Mouse (Mus musculus) olfactory bulb, adult 2 months (tissue): ENCODE results near the gene Gtf3c4.

Experiments used
- CTCF ChIP-seq: fragments of 200-500 bp; IDR thresholded peaks from 2 replicates; pipeline ENCODE4 v1.5.1; 2012; ENCODE audit warnings: low read depth, mild to moderate bottlenecking, low read length, moderate library complexity; ENCODE audit not compliant: insufficient read depth
- POLR2A ChIP-seq: fragments of 200-500 bp; IDR thresholded peaks from 2 replicates; pipeline ENCODE4 v1.6.1; 2012; ENCODE audit warnings: mild to moderate bottlenecking, low read depth, low read length, moderate library complexity; ENCODE audit not compliant: insufficient read depth

GRCm38 (mm10) chr2:28780001-28780782, 60.0 kb downstream of the Gtf3c4 start:
- TF ChIP-seq CTCF: no peak
- no peak for TF ChIP-seq POLR2A
